Mouse (Mus musculus) bone marrow, adult 2 months (tissue): ENCODE measurements around the gene Rabgap1.

Source experiments
- CTCF ChIP-seq: fragments of 200-500 bp; IDR thresholded peaks from 2 replicates; pipeline ENCODE4 v1.5.1; 2011; ENCODE audit warnings: low read length, control low read depth; ENCODE audit not compliant: control insufficient read depth, insufficient read depth
- POLR2A ChIP-seq: fragments of 200-500 bp; IDR thresholded peaks from 2 replicates; pipeline ENCODE4 v1.6.1; 2011; ENCODE audit warnings: low read depth, mild to moderate bottlenecking, control low read depth, low read length, borderline replicate concordance; ENCODE audit not compliant: control insufficient read depth

DNA sequence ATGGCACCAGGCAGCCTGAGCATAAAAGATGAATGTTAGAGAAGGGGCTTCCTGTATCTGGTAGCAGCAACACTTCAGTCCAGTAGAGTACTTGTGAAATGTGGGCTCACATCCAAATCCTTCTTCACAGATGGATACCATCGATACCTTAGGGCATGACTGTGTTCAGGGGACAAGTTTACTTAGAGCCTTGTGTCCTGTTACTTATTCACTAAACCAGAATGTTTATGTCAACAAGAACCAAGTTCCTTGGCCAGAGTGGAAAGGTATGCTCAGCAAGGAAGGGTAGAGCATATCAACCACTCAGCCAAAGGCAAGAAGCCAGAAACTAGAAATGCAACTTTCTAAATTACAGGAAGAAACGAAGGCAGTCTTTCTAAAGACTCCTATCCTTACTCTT, 127.6 kb downstream of the Rabgap1 start:
- TF ChIP-seq POLR2A (no peak), CTCF (no peak)
